Mouse (Mus musculus): Measurements from ENCODE around the gene Sdc3. TPM values are rescaled to one million over a fixed set of nuclear protein-coding genes. Genes with fewer than 3 reads are reported as not detected.

The Sdc3 gene
- polyA plus RNA-seq, 1 experiment from 2014 or later, result 8.0 TPM

- H3K27ac ChIP-seq, result no peak overlapping the region
- 73% methylated on average over 2 of the region's 2 CpGs for WGBS (ENCODE audit: insufficient replicate concordance)
- ATAC-seq, result no peak
Measured at GRCm38 (mm10) chr4:130766387-130766786, 25.9 kb upstream of the Sdc3 start.

GRCm38 (mm10) chr4:130766926-130767325, 25.4 kb upstream of the Sdc3 start:
- peaks cover 98% of the 10 kb centered on the region for H3K36me3 ChIP-seq

More at GRCm38 (mm10) chr4:130766387-130766786, 25.9 kb upstream of the Sdc3 start:
- Histone ChIP-seq H3K4me3 (no peak overlapping the region), H3K27me3 (replicated peaks) (no peaks in the 10 kb centered on the region), H3K9me3 (replicated peaks) (no peaks in the 10 kb centered on the region), H3K4me2 (no peak overlapping the region), H3K4me1 (peaks cover 12% of the 10 kb centered on the region; the same call in 1 of the 2 replicates), H3K9ac (no peak overlapping the region), H3K36me3 (peaks cover 98% of the 10 kb centered on the region)

GRCm38 (mm10) chr4:130773899-130774298, 18.4 kb upstream of the Sdc3 start:
- H3K27me3 ChIP-seq (replicated peaks), result no peaks in the 10 kb centered on the region
- peaks cover 98% of the 10 kb centered on the region for H3K36me3 ChIP-seq
- no peaks in the 10 kb centered on the region for H3K4me1 ChIP-seq
- H3K4me2 ChIP-seq, result no peak overlapping the region
- H3K27ac ChIP-seq, result no peak overlapping the region
- H3K9me3 ChIP-seq (replicated peaks), result no peaks in the 10 kb centered on the region
- H3K9ac ChIP-seq, result no peak overlapping the region
- no peak overlapping the region for H3K4me3 ChIP-seq
- WGBS (ENCODE audit: insufficient replicate concordance), result 92% methylated on average over 4 of the region's 4 CpGs
- no peak for ATAC-seq

More at GRCm38 (mm10) chr4:130766926-130767325, 25.4 kb upstream of the Sdc3 start:
- WGBS (ENCODE audit: insufficient replicate concordance), result 90% methylated on average over 4 of the region's 4 CpGs
- H3K27me3 ChIP-seq (replicated peaks), result no peaks in the 10 kb centered on the region
- no peaks in the 10 kb centered on the region for H3K9me3 ChIP-seq (replicated peaks)
- H3K4me2 ChIP-seq, result no peak overlapping the region
- H3K4me3 ChIP-seq, result no peak overlapping the region
- peaks cover 12% of the 10 kb centered on the region; the same call in 1 of the 2 replicates for H3K4me1 ChIP-seq
- ATAC-seq, result no peak
- H3K27ac ChIP-seq, result no peak overlapping the region
- H3K9ac ChIP-seq, result no peak overlapping the region

DNA sequence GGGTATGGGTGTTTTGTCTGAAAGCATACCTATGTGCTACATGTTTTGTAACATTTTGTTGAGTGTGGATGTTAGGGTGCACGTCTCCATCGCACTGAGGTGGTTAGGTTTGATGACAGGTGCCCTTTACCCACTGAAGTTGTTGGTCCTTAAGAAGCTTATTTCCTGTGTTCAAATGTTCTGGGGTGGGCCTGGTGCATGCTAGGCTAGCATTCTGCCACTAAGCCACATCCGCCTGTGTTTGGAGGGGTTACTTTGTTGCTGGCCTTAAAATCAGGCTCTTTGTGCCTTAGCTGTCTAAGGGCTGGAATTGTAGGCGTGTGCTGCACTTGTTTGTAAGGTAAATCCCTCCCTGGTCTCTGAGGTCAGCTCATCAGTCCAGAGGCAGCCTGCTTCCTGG, 17.5 kb upstream of the Sdc3 start:
- no peaks in the 10 kb centered on the region for H3K27me3 ChIP-seq (replicated peaks)
- H3K27ac ChIP-seq, result no peak overlapping the region
- WGBS (ENCODE audit: insufficient replicate concordance), result 86% methylated on average over 4 of the region's 4 CpGs
- H3K36me3 ChIP-seq, result peaks cover 99% of the 10 kb centered on the region
- H3K9me3 ChIP-seq (replicated peaks), result no peaks in the 10 kb centered on the region
- H3K9ac ChIP-seq, result no peak overlapping the region
- H3K4me1 ChIP-seq, result no peaks in the 10 kb centered on the region
- no peak overlapping the region for H3K4me2 ChIP-seq
- no peak overlapping the region for H3K4me3 ChIP-seq
- no peak for ATAC-seq

GRCm38 (mm10) chr4:130777647-130778046, 14.7 kb upstream of the Sdc3 start:
- Histone ChIP-seq H3K4me3 (no peak overlapping the region), H3K4me2 (no peak overlapping the region), H3K36me3 (peaks cover 99% of the 10 kb centered on the region), H3K9ac (no peak overlapping the region), H3K27me3 (replicated peaks) (no peaks in the 10 kb centered on the region), H3K27ac (no peak overlapping the region), H3K9me3 (replicated peaks) (no peaks in the 10 kb centered on the region), H3K4me1 (no peaks in the 10 kb centered on the region)
- 74% methylated on average over 10 of the region's 10 CpGs for WGBS (ENCODE audit: insufficient replicate concordance)
- no peak for ATAC-seq

- Histone ChIP-seq H3K4me3 (no peak overlapping the region), H3K4me1 (no peaks in the 10 kb centered on the region), H3K4me2 (no peak overlapping the region), H3K9ac (no peak overlapping the region), H3K36me3 (peaks cover 92% of the 10 kb centered on the region), H3K27ac (no peak overlapping the region), H3K27me3 (replicated peaks) (no peaks in the 10 kb centered on the region), H3K9me3 (replicated peaks) (no peaks in the 10 kb centered on the region)
- no peak for ATAC-seq
- 95% methylated on average over 3 of the region's 3 CpGs for WGBS (ENCODE audit: insufficient replicate concordance)
Measured at GRCm38 (mm10) chr4:130779037-130779436, 13.3 kb upstream of the Sdc3 start.

GRCm38 (mm10) chr4:130782492-130782891, 9.8 kb upstream of the Sdc3 start:
- H3K27me3 ChIP-seq (replicated peaks), result no peaks in the 10 kb centered on the region; the same call in 1 of the 2 replicates
- no peaks in the 10 kb centered on the region for H3K9me3 ChIP-seq (replicated peaks)
- 50% methylated on average over 2 of the region's 2 CpGs for WGBS (ENCODE audit: insufficient replicate concordance)
- H3K27ac ChIP-seq, result no peak overlapping the region
- no peak overlapping the region for H3K4me2 ChIP-seq
- ATAC-seq, result no peak
- no peak overlapping the region for H3K4me3 ChIP-seq
- H3K9ac ChIP-seq, result no peak overlapping the region
- no peaks in the 10 kb centered on the region for H3K4me1 ChIP-seq
- peaks cover 58% of the 10 kb centered on the region for H3K36me3 ChIP-seq

DNA sequence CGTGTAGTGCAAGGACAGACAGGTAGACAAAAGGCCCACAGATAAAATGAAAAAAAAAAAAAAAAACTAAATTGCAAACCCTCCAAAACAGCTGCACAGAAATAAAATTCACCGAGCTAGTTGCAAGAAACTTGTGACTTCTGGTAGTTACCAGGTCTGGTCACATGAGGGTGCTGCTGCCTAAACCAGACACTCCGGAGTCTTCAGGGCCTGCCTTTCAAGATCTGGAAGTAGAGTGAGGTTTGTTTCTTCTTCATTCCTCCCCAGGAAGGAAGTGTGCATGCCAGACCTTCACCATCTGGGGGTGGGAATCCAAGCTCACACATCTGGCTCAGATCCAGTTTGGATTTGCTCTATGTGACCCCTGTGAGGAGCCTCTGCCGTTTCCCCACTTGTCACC, 7.6 kb upstream of the Sdc3 start:
- Histone ChIP-seq H3K9me3 (replicated peaks) (no peaks in the 10 kb centered on the region), H3K36me3 (peaks cover 36% of the 10 kb centered on the region), H3K4me2 (no peak overlapping the region), H3K27me3 (replicated peaks) (no peaks in the 10 kb centered on the region; the same call in 1 of the 2 replicates), H3K4me1 (no peaks in the 10 kb centered on the region), H3K4me3 (no peak overlapping the region), H3K27ac (no peak overlapping the region), H3K9ac (no peak overlapping the region)
- ATAC-seq, result no peak
- WGBS (ENCODE audit: insufficient replicate concordance), result 24% methylated on average over 4 of the region's 4 CpGs

DNA sequence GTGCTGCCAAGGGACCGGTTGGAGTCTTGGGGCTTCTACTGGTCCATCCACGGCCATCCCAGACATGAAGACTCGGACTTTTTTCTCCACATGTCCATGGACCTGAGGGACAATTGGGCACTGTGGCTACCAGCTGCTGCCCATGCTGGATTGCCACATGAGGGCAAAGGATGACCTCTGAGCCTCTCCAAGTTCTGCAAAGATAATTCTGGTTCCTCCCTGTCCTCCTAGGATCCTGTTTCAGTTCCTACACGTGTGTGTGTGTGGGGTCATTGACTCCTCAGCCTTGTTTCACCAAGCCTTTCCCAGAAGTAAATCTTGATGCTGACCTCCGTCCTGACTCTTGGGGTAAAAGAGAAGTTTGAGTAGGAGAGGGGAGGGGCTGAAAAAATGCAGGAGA, 4.8 kb upstream of the Sdc3 start:
- Histone ChIP-seq H3K36me3 (peaks cover 8% of the 10 kb centered on the region), H3K4me2 (no peak overlapping the region), H3K4me3 (no peak overlapping the region), H3K4me1 (0 out of 2 replicates have a peak, but pooled peaks cover 4% of the 10 kb centered on the region), H3K27ac (no peak overlapping the region), H3K9me3 (replicated peaks) (no peaks in the 10 kb centered on the region), H3K9ac (no peak overlapping the region), H3K27me3 (replicated peaks) (peaks cover 24% of the 10 kb centered on the region)
- 54% methylated on average over 5 of the region's 5 CpGs for WGBS (ENCODE audit: insufficient replicate concordance)
- no peak for ATAC-seq

GRCm38 (mm10) chr4:130790180-130790579, 2.2 kb upstream of the Sdc3 start:
- no peak for ATAC-seq
- H3K4me3 ChIP-seq, result no peak overlapping the region
- H3K27ac ChIP-seq, result no peak overlapping the region
- H3K4me2 ChIP-seq, result no peak overlapping the region
- H3K9ac ChIP-seq, result no peak overlapping the region
- 7% methylated on average over 6 of the region's 6 CpGs for WGBS (ENCODE audit: insufficient replicate concordance)
- H3K9me3 ChIP-seq (replicated peaks), result no peaks in the 10 kb centered on the region
- H3K27me3 ChIP-seq (replicated peaks), result peaks cover 48% of the 10 kb centered on the region
- H3K4me1 ChIP-seq, result peaks cover 10% of the 10 kb centered on the region; the same call in 1 of the 2 replicates
- H3K36me3 ChIP-seq, result no peaks in the 10 kb centered on the region

DNA sequence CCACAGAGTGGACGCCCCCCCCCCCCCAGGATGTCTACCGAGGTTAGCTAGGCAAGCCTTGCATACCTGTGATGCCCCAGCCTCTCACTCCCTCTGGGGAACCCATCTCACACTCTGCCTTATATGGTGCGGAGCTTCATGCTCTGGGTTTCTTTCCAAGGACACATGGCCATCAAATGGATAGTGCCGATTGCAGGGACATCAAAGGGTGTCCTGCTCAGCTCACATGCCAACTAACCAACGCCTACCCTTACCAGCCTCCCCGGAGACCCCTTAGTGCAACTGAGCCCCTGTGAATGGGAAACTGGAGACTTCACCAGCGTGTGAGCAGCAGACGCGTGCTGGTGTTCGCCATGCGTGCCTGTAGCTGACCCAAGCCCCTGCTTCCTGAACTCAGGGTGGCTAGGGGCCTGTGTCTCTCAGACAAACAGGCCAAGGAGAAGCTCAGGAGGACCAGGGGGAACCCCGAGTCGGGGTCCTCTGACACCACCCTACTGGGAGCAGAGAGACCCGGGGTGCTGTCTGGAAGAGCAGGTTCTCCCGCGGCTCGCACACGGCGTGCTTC, 444 bp upstream of the Sdc3 start:
- peaks cover 12% of the 10 kb centered on the region for H3K4me1 ChIP-seq
- no peaks in the 10 kb centered on the region for H3K36me3 ChIP-seq
- H3K27me3 ChIP-seq (replicated peaks), result peaks cover 65% of the 10 kb centered on the region
- peak overlapping the region; percentile 57 for H3K4me3 ChIP-seq
- 11% methylated on average over 19 of the region's 19 CpGs for WGBS (ENCODE audit: insufficient replicate concordance)
- no peak overlapping the region for H3K9ac ChIP-seq
- H3K9me3 ChIP-seq (replicated peaks), result no peaks in the 10 kb centered on the region
- H3K4me2 ChIP-seq, result peak overlapping the region; percentile 70
- H3K27ac ChIP-seq, result no peak overlapping the region
- no peak for ATAC-seq

DNA sequence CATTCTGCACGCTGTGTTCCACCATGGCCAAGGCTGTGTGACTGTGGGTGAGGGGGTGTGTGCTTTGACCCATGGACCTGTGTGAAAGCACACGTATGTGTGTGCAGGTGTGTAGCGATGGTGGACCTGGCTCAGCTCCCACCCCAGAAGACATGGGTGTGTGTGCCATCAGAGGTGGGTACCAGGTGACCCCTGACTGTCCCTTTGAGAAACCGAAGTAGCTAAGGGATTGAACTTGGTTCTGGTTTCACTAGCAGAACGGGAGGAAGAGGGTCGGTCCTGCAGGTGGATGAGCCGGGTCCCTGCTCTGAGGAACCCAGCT, 804 bp downstream of the Sdc3 start:
- Histone ChIP-seq H3K36me3 (no peaks in the 10 kb centered on the region), H3K9me3 (replicated peaks) (no peaks in the 10 kb centered on the region), H3K27me3 (replicated peaks) (peaks cover 74% of the 10 kb centered on the region), H3K4me1 (peaks cover 20% of the 10 kb centered on the region), H3K27ac (no peak overlapping the region), H3K9ac (peak overlapping the region; percentile 61; the same call in 1 of the 2 replicates), H3K4me2 (peak overlapping the region; percentile 70), H3K4me3 (peak overlapping the region; percentile 57)
- 39% methylated on average over 7 of the region's 7 CpGs for WGBS (ENCODE audit: insufficient replicate concordance)
- ATAC-seq, result no peak; the same call in 1 of the 2 replicates

- WGBS (ENCODE audit: insufficient replicate concordance), result 17% methylated on average over 4 of the region's 4 CpGs
- Histone ChIP-seq H3K27me3 (replicated peaks) (peaks cover 74% of the 10 kb centered on the region), H3K9me3 (replicated peaks) (no peaks in the 10 kb centered on the region), H3K9ac (no peak overlapping the region), H3K4me2 (no peak overlapping the region), H3K4me3 (no peak overlapping the region), H3K36me3 (no peaks in the 10 kb centered on the region), H3K4me1 (peaks cover 33% of the 10 kb centered on the region), H3K27ac (no peak overlapping the region)
- ATAC-seq, result no peak
Measured at GRCm38 (mm10) chr4:130794771-130795170, 2.4 kb downstream of the Sdc3 start.

Measured in liver, embryonic 12.5 days (tissue).